Mouse (Mus musculus) brain, adult 2 months (tissue): ENCODE data around the gene Kat5.

Source experiments
- DNase-seq: peaks from one replicate; pipeline ENCODE4 v3.0.0; 2011; ENCODE audit warnings: low read depth, low spot score

The Kat5 gene

DNA sequence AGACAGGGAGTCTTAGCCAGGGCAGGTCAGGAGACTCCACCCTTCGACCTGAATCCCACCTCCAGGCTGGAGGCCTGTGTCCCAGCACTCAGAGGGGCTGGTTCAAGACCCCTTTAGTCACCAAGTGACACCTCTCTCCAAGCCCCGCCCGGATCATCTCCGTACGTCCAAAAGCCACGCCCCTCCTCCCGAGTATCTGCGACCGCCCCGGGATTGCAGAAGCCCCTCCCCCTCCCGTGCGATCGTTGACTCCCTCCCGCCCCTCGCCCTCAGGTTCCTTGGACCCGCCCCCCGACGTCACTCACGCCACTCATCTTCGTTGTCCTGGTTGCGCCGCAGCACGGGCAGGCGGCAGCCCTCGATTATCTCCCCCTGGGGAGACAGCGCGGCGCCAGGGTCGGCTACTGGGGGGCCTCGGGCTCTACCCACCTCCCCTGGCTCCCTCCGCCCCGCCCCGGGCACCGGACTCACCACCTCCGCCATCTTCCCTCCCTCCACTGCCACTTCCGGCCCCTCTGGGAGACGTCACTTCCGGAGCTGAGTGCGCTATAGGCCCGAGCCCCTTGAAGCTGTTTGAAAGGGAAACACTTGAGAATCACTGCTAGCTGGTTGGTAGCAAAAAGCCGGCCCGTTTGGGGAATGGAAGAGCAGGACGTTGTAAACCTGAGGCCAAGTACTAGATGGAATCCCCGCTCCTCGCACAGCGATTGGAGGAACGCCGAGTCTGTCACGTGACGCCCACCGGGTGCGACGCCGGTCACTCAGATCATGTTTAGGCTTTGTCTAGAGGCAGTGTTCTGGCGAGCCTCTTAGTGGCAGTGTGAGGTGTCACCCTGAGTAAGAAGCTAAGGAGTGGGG, at the start of gene Kat5:
Kat5 (minus strand) TSS at position 691 of the 858 bp plus-strand sequence.
- peak; percentile 95 for DNase-seq

DNA sequence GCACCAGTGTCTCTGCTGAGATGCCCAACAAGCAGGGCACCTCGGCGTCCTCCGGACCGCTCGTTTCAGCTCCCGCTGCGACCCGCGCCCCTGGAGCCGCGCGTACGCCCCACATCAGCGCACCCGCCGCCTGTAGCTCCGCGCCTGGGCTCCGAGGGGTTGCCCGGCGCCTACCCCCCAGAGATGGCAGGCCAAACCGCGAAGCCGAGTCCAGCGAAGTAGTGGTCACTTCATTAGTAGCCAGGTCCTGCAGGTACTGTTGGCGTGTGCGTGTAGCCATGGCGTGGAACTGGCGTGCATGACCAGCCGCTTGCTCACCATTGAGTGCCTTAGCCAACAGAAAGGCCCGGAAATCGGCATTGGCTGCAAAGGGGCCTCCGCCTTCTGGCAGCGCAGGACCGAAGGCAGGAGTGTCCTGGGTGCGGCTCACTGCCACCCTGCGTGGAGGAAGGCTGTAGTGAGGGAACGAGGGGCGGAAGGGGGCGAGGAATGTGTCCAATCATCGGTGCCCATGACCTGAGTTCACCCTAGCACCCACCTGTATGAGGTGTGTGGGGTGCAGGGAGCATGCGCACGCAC, 44.8 kb upstream of the Kat5 start:
- no peak for DNase-seq

DNA sequence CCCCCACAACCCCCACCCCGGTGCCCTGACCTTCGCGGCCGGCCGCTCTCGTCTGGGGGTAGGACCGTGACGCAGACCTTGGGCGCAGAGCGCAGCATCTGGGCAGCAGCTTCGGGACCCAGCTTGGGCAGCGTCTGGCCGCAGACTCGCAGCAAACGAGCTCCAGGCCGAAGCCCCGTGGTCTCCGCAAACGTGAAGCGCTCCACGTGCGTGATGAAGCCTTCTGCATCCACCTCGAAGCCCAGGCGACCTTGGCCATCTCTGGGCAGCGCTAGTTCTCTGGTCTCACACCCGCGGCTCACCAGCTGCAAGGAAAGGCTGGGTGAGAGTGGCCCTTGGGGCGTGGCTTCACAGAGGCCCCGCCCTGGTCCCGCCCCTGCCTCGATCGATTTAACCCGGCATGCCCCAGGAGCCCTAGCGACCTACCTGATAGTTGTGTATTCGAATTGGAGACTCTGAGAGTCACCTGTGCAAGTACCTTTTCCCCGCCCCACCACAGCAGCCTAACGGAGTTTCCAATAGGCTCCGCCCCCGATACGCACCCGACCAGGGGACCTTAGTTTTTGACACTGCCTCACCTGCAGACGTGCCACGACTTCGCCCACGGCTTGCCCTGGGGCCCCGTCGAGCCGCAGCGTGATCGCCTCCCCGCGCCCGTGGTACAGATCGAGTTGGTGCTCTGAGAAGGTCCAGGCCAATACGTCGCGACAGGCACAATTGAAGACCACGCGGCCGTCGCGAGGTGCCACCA, 44.1 kb upstream of the Kat5 start:
- DNase-seq: peak; percentile 52

DNA sequence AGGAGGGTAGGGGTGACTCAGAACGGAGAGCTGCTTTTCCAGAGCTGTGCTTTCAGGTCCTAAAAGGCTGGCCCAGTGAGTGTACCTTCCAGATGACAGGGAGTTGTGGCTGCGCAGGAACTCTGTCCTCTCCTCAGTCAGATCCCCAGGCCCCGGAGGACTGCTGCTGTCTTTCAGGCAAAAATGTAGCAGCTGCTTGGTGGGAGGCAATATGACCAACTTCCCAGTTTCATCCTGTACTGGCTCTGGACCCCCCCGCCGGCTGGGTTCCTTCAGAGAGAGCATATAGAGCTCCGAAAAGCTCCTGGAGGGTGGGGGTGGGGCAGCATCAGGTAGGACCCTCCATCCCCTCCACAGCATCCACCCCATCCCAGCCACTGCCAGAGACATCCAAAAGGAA, 42.5 kb upstream of the Kat5 start:
- peak; percentile 27 for DNase-seq

DNA sequence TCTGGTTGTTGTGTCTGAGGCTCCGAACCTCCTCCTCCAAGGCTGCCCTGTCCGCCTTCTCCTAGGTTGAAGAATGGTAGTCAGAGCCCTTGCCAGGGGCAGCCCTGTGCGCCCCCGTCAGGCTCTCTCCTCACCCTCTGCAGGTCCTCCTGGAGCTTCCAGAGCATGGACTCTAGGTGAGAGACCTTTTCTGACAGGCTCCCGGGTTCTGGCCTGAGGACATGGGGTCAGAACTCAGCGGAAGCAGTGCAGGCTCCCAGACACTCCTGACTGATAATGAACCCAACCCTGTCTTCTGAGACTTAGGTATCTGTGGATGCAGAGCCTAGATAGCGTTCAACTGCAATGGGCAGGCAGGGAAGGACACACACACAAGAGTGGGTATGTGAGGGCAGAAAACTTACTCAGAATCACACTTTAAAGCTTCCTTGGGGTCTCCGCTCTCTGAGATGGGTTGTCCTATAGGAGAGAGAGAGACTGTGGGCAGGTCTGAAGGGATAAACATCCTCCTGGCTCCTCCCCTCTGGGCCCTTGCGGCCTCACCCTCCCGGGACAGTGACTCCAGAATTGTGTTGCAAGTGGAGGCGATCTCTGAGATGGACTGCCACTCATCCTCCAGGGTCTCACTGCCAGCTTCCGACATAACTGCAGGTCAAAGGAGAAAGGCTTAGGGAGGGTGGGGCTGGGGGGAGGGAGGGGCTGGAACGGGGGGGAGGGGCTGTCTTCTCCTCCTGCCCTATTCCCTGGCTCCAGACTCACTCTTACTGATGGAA, 41.7 kb upstream of the Kat5 start:
- no peak for DNase-seq

DNA sequence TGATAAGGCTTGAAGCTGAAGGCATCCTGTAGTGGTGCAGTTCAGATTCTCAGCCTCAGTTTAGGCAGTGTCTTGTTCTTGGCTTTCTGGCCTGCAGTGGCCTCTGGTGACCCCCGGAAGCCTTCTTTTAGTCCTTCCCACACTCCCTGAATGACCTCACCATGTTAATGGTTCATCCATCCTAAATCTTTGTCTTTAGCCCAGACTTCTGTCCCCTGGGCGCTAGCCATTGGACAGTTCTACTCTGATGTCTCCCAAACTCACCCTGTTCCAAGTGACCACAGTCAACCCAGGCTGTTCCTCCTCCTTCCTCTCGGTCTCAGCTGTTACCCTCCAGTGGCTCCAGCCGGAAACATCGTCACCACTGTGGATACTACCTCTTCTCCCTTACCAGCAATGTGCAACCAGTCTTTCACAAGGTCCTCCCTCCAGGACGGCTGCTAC, 39.3 kb upstream of the Kat5 start:
- DNase-seq: no peak

DNA sequence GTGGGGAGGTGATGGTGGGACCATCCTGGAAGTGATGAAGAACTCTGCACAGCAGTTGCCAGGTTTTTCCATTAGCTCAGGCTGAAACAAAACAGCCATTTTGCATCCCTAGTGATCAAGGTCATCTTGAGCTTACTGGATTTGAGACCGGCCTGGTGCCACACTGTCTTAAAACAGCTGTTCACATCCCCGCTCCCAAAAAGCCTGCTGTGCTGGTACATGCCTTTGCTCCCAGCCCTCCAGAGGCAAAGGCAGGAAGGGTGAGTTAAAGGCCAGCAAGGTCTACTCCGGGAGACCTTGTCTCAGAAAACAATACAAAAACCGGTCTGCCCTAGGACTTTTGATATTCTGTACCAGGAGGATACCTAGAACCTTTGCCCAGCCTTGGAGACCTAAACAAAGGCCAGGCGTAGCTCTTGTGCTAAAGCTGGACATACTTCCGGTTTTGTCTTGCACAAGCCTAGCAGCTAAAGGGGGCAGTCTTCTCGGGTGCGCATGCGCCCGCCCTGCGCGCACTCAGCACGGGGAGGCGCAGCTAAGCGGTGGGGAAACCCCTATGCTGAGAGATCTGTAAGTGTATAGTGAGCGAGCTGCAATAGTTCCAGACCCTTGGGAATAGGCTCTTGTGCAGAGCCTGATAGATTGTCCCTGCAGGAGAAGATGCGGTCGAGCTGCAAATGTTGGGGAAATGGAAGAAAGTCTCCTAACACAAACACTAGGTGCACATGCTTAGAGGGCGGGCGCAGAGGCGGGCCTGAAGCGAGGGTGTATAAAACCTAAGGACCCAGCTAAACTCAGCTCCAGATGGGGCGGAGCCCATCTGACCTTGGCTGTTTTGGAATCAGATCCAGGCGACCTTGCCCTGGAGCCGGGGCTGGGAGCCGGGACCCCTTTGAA, 38.6 kb upstream of the Kat5 start:
- peak; percentile 92 for DNase-seq

DNA sequence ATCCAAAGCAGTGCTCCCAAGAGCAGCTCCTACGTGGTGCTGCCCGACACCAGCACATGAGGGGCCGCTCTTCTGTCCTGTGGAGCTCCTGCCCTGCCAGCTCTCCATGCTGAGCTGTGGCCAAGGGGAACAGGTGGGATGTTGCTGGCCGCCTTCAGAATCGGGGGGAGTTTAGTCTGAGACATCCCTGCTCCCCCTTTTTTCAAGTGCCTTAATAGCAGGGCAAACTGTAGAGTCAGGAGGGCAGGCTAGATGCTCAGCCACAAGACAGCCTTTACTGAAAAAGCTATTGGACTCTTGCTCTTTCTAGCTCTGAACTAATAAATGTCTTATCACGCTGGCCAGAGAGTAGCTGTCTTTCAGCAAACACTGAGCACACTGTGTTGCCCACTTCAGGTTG, 37.8 kb upstream of the Kat5 start:
- DNase-seq: no peak

DNA sequence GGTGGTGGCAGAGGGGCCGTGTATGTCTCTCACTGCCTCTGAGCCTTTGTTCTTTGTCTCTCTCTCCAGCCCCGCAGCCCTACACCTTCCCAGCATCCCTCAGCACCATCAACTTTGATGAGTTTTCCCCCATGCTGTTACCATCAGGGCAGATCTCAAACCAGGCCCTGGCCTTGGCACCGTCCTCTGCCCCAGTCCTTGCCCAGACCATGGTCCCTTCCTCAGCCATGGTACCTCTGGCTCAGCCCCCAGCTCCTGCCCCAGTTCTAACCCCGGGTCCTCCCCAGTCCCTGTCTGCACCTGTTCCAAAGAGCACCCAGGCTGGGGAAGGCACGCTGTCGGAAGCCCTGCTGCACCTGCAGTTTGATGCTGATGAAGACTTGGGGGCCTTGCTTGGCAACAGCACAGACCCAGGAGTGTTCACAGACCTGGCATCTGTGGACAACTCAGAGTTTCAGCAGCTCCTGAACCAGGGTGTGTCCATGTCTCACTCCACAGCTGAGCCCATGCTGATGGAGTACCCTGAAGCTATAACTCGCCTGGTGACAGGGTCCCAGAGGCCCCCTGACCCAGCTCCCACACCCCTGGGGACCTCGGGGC, 36.8 kb upstream of the Kat5 start:
- DNase-seq: no peak

DNA sequence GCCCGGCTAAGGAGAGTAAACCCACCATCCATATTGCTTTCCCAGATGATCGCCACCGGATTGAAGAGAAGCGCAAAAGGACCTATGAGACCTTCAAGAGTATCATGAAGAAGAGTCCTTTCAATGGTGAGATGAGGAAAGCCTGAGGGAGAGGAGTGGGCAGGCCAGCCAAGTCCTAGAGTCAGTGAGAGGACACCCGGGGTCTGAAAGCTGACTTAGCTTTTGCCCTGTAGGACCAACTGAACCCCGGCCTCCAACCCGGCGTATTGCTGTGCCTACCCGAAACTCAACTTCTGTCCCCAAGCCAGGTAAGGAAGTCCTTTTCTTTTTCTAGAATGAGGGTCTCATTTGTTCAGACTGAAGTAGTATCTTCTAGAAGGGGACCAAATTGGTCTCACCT, 35.2 kb upstream of the Kat5 start:
- DNase-seq: no peak

DNA sequence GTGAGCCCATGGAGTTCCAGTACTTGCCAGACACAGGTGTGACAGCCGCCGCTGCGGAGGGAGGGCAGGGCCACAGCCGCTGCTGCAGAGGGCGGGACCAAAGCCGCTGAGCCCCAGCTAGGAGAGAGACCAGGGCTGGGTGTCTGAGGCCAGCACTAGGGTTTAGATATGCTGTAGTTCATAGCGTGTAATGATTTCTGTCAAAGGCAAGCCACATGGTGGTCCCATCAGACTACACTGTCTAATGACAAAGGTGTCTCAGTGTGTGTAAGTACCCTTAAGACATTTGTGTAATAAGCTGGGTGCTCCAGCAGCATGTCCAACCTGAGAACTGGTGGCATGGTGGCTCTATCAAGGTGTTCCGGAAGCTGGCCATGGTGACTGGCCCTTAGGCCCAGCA, 31.6 kb upstream of the Kat5 start:
- DNase-seq: no peak

DNA sequence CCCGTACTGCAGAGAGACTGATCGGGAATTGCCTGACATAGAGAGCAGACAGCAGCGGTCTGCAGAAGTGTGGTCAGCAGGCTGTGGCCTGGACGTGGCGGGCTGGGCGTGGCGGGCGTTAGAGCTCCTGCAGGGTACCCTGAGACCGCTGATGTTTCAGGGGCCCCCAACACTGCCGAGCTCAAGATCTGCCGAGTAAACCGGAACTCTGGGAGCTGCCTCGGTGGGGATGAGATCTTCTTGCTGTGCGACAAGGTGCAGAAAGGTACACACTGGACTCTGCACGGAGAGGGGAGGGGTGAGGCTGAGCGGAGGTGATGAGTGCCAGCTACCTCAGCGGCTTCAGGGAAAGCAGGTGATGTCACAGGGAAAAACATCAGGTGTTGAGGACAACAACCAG, 31.0 kb upstream of the Kat5 start:
- DNase-seq: no peak

DNA sequence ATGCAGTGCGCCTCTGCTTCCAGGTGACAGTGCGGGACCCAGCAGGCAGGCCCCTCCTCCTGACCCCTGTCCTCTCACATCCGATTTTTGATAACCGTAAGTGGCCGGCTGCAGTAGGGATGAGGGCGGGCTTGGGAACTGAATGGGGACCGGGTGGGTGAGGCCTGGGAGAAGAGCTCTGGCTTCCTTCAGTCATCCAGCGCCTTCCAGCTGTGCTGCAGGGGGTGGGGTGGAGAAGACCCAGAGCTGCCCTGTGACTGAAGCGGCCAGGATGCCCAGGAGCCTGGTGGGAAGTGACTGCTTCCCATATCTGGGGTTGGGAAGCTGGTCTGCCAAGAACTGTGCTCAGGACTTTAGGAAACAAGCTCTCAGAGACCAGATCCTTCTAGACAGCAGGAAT, 30.3 kb upstream of the Kat5 start:
- DNase-seq: no peak

DNA sequence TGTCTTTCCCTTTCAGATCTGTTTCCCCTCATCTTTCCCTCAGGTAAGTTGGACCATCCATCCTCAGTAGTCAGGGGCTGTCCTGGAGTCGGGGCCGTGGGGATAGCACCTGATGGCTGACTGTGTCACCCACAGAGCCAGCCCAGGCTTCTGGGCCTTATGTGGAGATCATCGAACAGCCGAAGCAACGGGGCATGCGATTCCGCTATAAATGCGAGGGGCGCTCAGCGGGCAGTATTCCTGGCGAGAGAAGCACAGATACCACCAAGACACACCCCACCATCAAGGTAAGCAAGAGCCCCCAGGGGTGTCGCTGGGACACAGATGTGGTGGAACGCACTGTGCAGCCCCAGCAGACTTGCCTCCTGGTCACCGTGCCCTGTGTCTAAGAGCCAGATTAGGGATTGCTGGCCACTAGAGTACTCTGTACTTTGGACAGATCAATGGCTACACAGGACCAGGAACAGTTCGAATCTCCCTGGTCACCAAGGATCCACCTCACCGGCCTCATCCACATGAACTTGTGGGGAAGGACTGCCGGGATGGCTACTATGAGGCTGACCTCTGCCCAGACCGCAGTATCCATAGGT, 28.5 kb upstream of the Kat5 start:
- DNase-seq: no peak

DNA sequence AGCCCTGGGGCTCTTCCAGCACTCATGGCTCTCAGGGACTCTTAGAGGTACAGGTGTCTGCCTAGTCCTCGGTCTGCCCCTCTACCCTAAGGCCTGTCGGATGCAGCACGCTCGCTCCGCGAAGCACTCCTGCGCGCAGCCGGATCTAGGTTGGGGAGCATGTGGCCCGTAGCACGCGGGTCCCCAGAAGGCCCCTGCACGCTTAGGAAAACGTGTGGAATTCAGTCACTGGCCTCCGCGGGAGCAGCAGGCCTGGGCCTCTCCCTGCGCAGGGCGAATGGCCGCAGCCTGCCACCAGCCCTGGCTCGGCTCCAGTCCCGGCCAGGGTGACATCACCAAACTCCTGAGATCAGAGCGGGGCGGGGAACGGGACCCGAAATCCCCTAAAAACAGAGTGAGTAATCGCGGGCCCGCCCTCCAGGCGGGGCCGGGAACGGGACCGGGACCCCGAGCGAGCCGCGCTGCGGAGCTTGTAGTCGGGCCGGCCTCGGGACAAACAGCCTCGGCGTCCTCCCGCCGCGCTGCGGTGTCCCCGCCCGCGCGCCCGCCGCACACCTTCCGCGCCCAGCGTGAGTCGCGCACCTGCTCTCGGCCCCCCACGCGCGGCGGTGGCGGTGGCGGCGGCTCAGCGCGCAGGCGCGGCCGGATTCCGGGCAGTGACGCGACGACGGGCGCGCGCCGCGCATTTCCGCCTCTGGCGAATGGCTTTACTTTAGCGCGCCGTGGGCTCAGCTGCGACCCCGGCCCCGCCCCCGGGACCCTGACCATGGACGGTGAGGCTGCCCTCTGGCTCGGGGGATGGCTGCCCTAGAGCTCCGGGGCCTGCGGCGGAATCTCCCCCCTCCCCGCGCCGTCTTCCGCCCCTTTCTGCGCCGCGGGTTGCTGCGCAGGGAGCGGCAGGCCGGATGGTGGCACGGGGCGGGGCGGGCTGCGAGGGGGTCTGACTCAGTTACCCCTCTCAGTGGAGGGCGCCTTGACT, 27.3 kb upstream of the Kat5 start, which contains the start of gene Rela:
Rela (plus strand) TSS at position 415 of the 979 bp plus-strand sequence.
- DNase-seq: peak; percentile 96

DNA sequence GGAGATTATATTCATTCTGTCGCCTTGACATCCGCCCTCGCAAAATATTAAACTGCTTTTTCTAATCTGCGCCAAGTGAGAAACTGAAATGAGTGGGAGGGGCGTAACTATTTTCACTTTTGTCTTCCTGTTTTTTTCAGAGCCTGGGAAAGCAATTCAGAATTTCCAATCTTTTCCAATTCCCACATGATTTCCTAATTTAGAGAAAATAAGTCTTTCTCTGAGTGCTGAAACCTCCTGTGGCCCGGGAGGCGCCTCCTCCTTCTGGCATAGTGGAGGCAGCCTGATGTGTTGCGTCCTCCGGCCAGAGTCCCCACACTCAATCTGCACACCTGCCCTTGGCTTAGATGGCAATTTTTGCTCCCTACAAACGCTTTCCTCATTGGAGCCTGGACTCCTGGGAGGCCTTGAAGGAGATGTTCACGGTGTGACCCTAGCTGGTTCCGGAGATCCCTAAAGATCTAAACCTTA, 26.6 kb upstream of the Kat5 start:
- peak; percentile 66 for DNase-seq

DNA sequence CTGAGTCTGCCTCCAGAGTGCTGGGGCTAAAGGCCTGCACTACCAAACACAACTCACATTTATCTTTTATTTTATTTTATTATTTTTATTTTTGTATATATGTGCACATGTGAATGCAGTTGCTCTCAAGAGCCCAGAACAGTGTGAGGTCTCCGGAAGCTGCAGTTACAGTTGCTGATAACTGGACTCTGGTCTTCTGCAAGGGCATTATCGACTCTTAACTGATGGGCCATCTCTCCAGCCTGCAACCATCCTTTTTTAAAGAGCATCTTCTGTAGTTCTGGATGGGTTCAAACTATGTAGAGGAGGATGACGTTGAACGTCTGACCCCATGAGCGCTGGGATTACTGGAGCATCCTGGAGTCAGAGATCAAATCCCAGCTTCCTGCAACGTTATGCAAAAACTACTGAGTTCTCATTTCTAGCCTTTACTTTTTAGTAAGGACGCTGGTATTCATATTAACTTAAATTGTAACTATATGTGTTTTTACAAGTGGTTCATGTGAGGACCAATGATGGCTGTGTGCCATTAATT, 26.1 kb upstream of the Kat5 start:
- DNase-seq: no peak

DNA sequence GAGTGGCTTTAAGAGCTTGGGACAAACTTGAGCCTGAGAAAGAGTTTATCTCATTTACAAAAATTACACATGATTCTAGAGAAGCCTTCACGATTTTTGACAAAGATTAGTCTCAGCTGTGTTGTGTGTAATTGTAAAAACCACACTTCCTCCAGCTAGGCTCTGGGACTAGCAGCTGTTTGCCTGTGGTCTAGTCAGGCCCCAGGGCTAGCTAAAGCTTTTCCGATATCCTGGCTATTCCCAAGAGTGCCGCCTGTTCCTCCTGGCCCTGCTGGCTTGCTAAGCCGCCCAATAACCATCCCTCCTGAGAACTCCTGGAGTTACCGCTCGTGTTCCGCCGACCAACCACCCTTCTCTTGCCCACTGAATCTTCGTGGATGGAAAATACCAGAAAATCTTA, 22.1 kb upstream of the Kat5 start:
- DNase-seq: no peak
